Mouse (Mus musculus) CH12.LX (cell line): ENCODE data around the gene Banf1. TPM values are rescaled to one million over a fixed set of nuclear protein-coding genes. Genes with fewer than 3 reads are reported as not detected.

ENCODE experiments used
- DNase-seq: peaks from one replicate; pipeline ENCODE4 v3.0.0-alpha.2; 2013; ENCODE audit errors: extremely low read depth
- H3K27ac ChIP-seq: 2 replicates; pipeline ENCODE4 v1.5.1; 2012; ENCODE audit warnings: low read depth, mild to moderate bottlenecking, control low read depth, moderate library complexity; ENCODE audit not compliant: insufficient read depth
- H3K27me3 ChIP-seq: replicated peaks from 2 replicates; pipeline ENCODE3; 2012; ENCODE audit warnings: inconsistent platforms
- H3K36me3 ChIP-seq, 2 experiments: replicated peaks in 1 of 2; 2 replicates each; pipeline versions ENCODE3 to v1.6.1; 2012; ENCODE audit warnings: inconsistent platforms in 1 of 2, low read length in 1 of 2, mild to moderate bottlenecking in 1 of 2, mixed read lengths in 1 of 2, moderate library complexity in 1 of 2; ENCODE audit not compliant: control insufficient read depth in 1 of 2, insufficient read depth in 1 of 2
- H3K4me1 ChIP-seq, 2 experiments: 2 replicates each; pipeline ENCODE4 v1.6.1; 2012; ENCODE audit warnings: inconsistent platforms in 1 of 2, moderate library complexity in 1 of 2; ENCODE audit not compliant: insufficient read depth in 2 of 2, control insufficient read depth in 1 of 2
- H3K4me2 ChIP-seq: 2 replicates; pipeline ENCODE4 v1.6.1; 2012; ENCODE audit warnings: low read depth, mild to moderate bottlenecking, control low read depth; ENCODE audit not compliant: poor library complexity, insufficient read depth, severe bottlenecking
- H3K4me3 ChIP-seq, 3 experiments: fragments of 150-350 bp in 1 of 3; sonication (generic) in 1 of 3; replicated peaks in 1 of 3; 2 replicates each; pipeline versions ENCODE3 to v1.5.1; 2011 to 2012; ENCODE audit warnings: low read depth in 2 of 3, low read length in 2 of 3, mild to moderate bottlenecking in 2 of 3, moderate library complexity in 2 of 3, control low read depth in 1 of 3, improper control_type of control experiment in 1 of 3, inconsistent platforms in 1 of 3, mixed read lengths in 1 of 3; ENCODE audit not compliant: poor library complexity in 1 of 3
- H3K79me2 ChIP-seq: replicated peaks from 2 replicates; pipeline ENCODE4 v1.6.1; 2012; ENCODE audit warnings: mild to moderate bottlenecking, moderate library complexity; ENCODE audit not compliant: control insufficient read depth, poor library complexity, insufficient read depth, severe bottlenecking; ENCODE audit errors: extremely low read depth
- H3K9ac ChIP-seq: 2 replicates; pipeline ENCODE4 v1.6.1; 2012; ENCODE audit warnings: low read depth, mild to moderate bottlenecking, control low read depth, moderate library complexity; ENCODE audit not compliant: insufficient read depth
- H3K9me3 ChIP-seq: replicated peaks from 2 replicates; pipeline ENCODE3; 2012; ENCODE audit warnings: low read length, inconsistent platforms, mixed read lengths
- CTCF ChIP-seq, 2 experiments: IDR thresholded peaks in 1 of 2; conservative IDR thresholded peaks in 1 of 2; 2 replicates each; pipeline ENCODE4 v1.5.1; 2011 to 2012; ENCODE audit warnings: low read depth in 2 of 2, low read length in 2 of 2, improper control_type of control experiment in 1 of 2, inconsistent platforms in 1 of 2, mild to moderate bottlenecking in 1 of 2, moderate library complexity in 1 of 2
- E2F4 ChIP-seq: IDR thresholded peaks from 2 replicates; pipeline ENCODE4 v1.6.1; 2011; ENCODE audit warnings: low read depth, low read length, improper control_type of control experiment; ENCODE audit not compliant: insufficient replicate concordance
- EP300 ChIP-seq: IDR thresholded peaks from 2 replicates; pipeline ENCODE4 v1.6.1; 2011; ENCODE audit warnings: low read length, improper control_type of control experiment
- ETS1 ChIP-seq: conservative IDR thresholded peaks from 2 replicates; pipeline ENCODE4 v1.6.1; 2012; ENCODE audit warnings: low read depth, mild to moderate bottlenecking, inconsistent platforms, low read length, improper control_type of control experiment, moderate library complexity
- IRF4 ChIP-seq: IDR thresholded peaks from 2 replicates; pipeline ENCODE4 v1.6.1; 2014; ENCODE audit warnings: low read depth, mild to moderate bottlenecking, inconsistent platforms, low read length, improper control_type of control experiment
- KAT2A ChIP-seq: IDR thresholded peaks from 2 replicates; pipeline ENCODE4 v1.6.1; 2012; ENCODE audit warnings: low read length, improper control_type of control experiment, inconsistent platforms; ENCODE audit not compliant: insufficient replicate concordance
- MYC ChIP-seq: IDR thresholded peaks from 2 replicates; pipeline ENCODE4 v1.6.1; 2011; ENCODE audit warnings: low read depth, mild to moderate bottlenecking, improper control_type of control experiment, low read length
- POLR2AphosphoS2 ChIP-seq: IDR thresholded peaks from 2 replicates; pipeline ENCODE4 v1.6.1; 2011; ENCODE audit warnings: low read depth, low read length, improper control_type of control experiment
- TBP ChIP-seq: conservative IDR thresholded peaks from 2 replicates; pipeline ENCODE4 v1.6.1; 2011; ENCODE audit warnings: low read depth, low read length, improper control_type of control experiment
- TCF12 ChIP-seq: IDR thresholded peaks from 2 replicates; pipeline ENCODE4 v1.6.1; 2014; ENCODE audit warnings: low read depth, mild to moderate bottlenecking, inconsistent platforms, low read length, improper control_type of control experiment
- USF1 ChIP-seq: IDR thresholded peaks from 2 replicates; pipeline ENCODE4 v1.6.1; 2014; ENCODE audit warnings: low read depth, mild to moderate bottlenecking, inconsistent platforms, low read length, improper control_type of control experiment
- USF2 ChIP-seq: conservative IDR thresholded peaks from 2 replicates; pipeline ENCODE4 v1.6.1; 2011; ENCODE audit warnings: low read depth, low read length, improper control_type of control experiment
- ZKSCAN1 ChIP-seq: IDR thresholded peaks from 2 replicates; pipeline ENCODE4 v1.6.1; 2012; ENCODE audit warnings: low read depth, inconsistent platforms, low read length, improper control_type of control experiment, borderline replicate concordance
- dilution Hi-C: fragments of 300-500 bp; cut with MboI; formaldehyde crosslinking; loops from 2 replicates; pipeline ENCODE4 v1.14.3; 2020; ENCODE audit warnings: low sequenced_read_pairs; ENCODE audit not compliant: extremely low pct_unique_long_range_greater_than_20kb, extremely low pct_ligation_motif_present
- in situ Hi-C: fragments of 300-500 bp; cut with MboI; formaldehyde crosslinking; loops from 3 replicates; pipeline ENCODE4 v1.14.3; 2019; ENCODE audit warnings: low sequenced_read_pairs, low pct_ligation_motif_present, low pct_unique_long_range_greater_than_20kb, mixed read lengths
- polyA plus RNA-seq: library from polyadenylated mRNA; unstranded; fragments of >175 nt; gene quantifications from 2 replicates; pipeline ENCODE4 v1.2.1, GENCODE M21; 2012; ENCODE audit warnings: low read depth; ENCODE audit not compliant: insufficient read length
- total RNA-seq, 2 experiments: library from RNA; depleted of rRNA; stranded (reverse); fragments of 300-350 nt in 1 of 2; fragments of >200 nt in 1 of 2; gene quantifications; 2 replicates each; pipeline ENCODE4 v1.2.3; 2012 to 2014

Banf1 gene
- total and polyA plus RNA-seq, 3 experiments = 176 to 450 (median 273) TPM

DNA sequence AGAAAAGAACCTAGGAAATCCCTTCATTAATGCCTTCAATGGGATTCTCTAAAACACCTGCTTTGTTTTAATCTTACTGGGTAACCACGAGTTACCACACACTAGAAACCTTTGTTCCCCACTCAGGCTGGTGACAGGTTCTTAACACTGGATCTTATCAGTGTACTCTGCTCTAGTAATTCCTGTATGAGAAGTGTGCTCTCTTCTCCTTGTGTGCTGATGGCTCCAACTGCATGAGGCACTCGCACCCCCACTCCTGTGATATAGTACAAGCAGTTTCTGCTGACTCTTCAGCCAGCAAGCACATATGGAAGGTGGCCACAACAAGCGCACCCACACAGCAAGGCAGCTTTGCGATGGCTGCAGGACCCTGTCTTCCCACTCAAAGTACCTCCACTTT, 7.2 kb upstream of the Banf1 start:
- H3K27ac ChIP-seq = no peak overlapping the region
- H3K4me3 ChIP-seq = no peak overlapping the region
- in situ Hi-C loops (no loop called here), dilution Hi-C loops (no loop called here)
- H3K4me2 ChIP-seq = no peak overlapping the region
- H3K9ac ChIP-seq = no peak overlapping the region
- no peak for DNase-seq
- H3K9me3 ChIP-seq = no peaks in the 10 kb centered on the region
- peaks cover 0 to 14% of the 10 kb centered on the region in 2 experiments; a peak in 2 of 4 replicates for H3K4me1 ChIP-seq
- no peak for TF ChIP-seq MYC
- no peak for TF ChIP-seq E2F4
- TF ChIP-seq KAT2A = no peak
- no peak for TF ChIP-seq ETS1
- no peak for TF ChIP-seq TCF12
- TF ChIP-seq IRF4 = no peak
- no peak for TF ChIP-seq USF1
- TF ChIP-seq USF2 = no peak
- peaks cover 50 to 84% of the 10 kb centered on the region in 2 experiments for H3K36me3 ChIP-seq
- no peaks in the 10 kb centered on the region for H3K27me3 ChIP-seq
- peaks cover 5% of the 10 kb centered on the region; the same call in 1 of the 2 replicates for H3K79me2 ChIP-seq

DNA sequence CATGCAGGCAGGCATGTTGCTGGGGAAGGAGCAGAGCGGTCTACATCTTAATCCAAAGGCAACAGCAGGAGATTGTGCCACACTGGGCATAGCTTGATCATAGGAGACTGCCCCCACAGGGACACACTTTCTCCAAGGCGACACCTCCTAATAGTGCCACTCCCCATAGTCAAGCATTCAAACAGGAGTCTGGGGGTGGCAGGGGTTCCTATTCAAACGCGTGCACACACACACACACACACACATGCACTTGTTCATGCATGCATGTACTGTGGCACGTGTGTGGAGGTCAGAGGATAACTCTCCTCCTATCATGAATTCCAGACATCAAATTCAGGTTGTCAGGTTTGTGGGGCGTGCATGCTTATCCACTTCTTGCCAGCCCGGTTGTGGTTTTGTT, 5.8 kb upstream of the Banf1 start:
- H3K4me1 ChIP-seq = peaks cover 8 to 26% of the 10 kb centered on the region in 2 experiments; a peak in 3 of 4 replicates
- dilution Hi-C loops (no loop called here), in situ Hi-C loops (no loop called here)
- DNase-seq = no peak
- no peak overlapping the region for H3K27ac ChIP-seq
- H3K4me2 ChIP-seq = no peak overlapping the region
- peaks cover 18% of the 10 kb centered on the region for H3K79me2 ChIP-seq
- no peak overlapping the region for H3K4me3 ChIP-seq
- H3K9ac ChIP-seq = no peak overlapping the region
- H3K27me3 ChIP-seq = no peaks in the 10 kb centered on the region
- TF ChIP-seq POLR2AphosphoS2 (peak; percentile 62; the same call in 1 of the 2 replicates), TBP (no peak), EP300 (no peak)
- peaks cover 47 to 83% of the 10 kb centered on the region in 2 experiments for H3K36me3 ChIP-seq
- H3K9me3 ChIP-seq = no peaks in the 10 kb centered on the region

DNA sequence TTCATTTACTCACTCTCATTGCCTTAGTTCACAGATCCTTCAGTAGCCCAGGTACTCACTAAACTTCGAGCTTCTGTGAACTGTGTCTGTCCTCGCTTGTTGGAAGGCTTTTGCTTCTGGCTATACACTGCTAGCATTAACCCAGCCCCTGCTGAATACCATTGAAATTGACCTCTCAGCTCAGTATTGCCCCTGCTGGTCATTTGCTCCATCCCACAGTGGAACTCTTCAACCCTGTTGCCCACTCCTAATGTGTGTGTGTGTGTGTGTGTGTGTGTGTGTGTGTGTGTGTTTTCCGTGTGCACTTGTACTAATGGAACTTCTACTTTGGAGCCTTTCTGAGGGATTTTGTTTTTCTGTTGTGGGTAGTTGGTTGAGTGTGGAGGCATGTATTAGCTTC, 4.0 kb upstream of the Banf1 start:
- H3K4me3 ChIP-seq = no peak overlapping the region
- H3K4me1 ChIP-seq = peaks cover 8 to 22% of the 10 kb centered on the region in 2 experiments; a peak in 3 of 4 replicates
- in situ Hi-C loops (no loop called here), dilution Hi-C loops (no loop called here)
- no peak for DNase-seq
- H3K27ac ChIP-seq = no peak overlapping the region
- H3K9ac ChIP-seq = no peak overlapping the region
- TF ChIP-seq CTCF (conservative IDR thresholded peaks at IDR 0.05 in 1 of 2, IDR thresholded peaks at IDR 0.05 in 1 of 2; ENCODE audit: low read depth in 2 of 2, low read length in 2 of 2) = peak in 1 of 2 experiments; percentile 47; a peak in 2 of 4 replicates
- TF ChIP-seq ZKSCAN1 = no peak
- no peak overlapping the region for H3K4me2 ChIP-seq
- H3K9me3 ChIP-seq = no peaks in the 10 kb centered on the region
- no peaks in the 10 kb centered on the region for H3K27me3 ChIP-seq
- peaks cover 47 to 71% of the 10 kb centered on the region in 2 experiments for H3K36me3 ChIP-seq
- peaks cover 28% of the 10 kb centered on the region for H3K79me2 ChIP-seq
